Mouse (Mus musculus) adrenal gland, adult 10 weeks (tissue): Measurements from ENCODE around the gene Zfp831. TPM values are rescaled to one million over a fixed set of nuclear protein-coding genes. Genes with fewer than 3 reads are reported as not detected.

Experiments used
- polyA plus RNA-seq: library from polyadenylated mRNA; stranded (reverse); fragments of 350-450 nt; fragmentation: Illumina TruSeq; extraction: RNeasy Lipid Tissue Mini Kit (QIAGEN cat#74804); gene quantifications from one replicate; pipeline ENCODE4 v1.2.3, GENCODE M21; 2014; ENCODE audit warnings: low read depth, low replicate concordance

Gene Zfp831
- polyA plus RNA-seq, result 0.06 TPM

DNA sequence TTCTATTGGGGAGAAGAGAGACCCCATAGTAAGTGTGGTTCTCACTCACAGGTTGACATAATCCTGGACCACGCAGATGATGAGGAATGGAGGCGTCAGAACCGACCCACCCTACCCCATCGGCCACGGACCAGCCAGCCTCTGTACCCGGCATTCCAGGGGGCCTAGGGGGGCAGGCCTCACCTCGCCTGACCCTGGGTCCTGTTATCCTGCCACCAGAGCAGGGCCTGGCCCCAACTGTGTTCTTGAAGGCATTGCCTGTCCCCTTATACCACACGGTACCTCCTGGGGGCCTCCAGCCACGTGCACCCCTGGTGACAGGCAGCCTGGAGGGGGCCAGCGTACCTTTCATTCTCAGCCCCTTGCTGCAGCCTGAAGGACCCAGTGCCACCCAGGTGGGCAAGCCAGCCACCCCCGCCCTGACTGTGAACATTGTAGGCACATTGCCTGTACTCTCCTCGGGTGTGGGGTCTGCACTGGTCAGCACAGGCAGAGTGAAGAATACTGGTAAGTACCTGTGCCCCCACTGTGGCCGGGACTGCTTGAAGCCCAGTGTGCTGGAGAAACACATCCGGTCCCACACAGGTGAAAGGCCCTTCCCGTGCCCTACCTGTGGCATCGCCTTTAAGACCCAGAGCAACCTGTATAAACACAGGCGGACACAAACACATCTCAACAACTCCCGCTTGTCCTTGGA is at the start of gene Zfp831:
Gene Zfp831, plus strand, starts transcription at position 87 of the 697 bp plus-strand sequence.

Other genes starting within 250 kb of the Zfp831 start
- gene Nelfcd, start 227.7 kb upstream of the Zfp831 start, polyA plus RNA-seq, result 5.8 TPM
- 16.5 TPM for gene Ctsz, start 204.5 kb upstream of the Zfp831 start, polyA plus RNA-seq
- not detected for gene Tubb1, start 192.8 kb upstream of the Zfp831 start, polyA plus RNA-seq
- gene Atp5e, start 179.4 kb upstream of the Zfp831 start, polyA plus RNA-seq, result 42.7 TPM
- 170 TPM for gene Prelid3b, start 170.5 kb upstream of the Zfp831 start, polyA plus RNA-seq
- gene Edn3, start 117.1 kb downstream of the Zfp831 start, polyA plus RNA-seq, result 47.2 TPM